Mouse (Mus musculus): ENCODE measurements at regions not wholly inside any gene's neighbourhood (a gene's known extent, or its start where the extent isn't known, plus 50 kb on each side); places are given as distances from the start of the nearest gene placed in this dataset.
"Not testable (repeated sequence)": the region's sequence is repeated elsewhere in the genome, so short reads cannot be mapped to it uniquely, and the experiment has no call there.

- DNase-seq (ENCODE audit: low spot score): no peak
- Histone ChIP-seq H3K4me3 (replicated peaks; ENCODE audit: low read length) (no peak overlapping the region), H3K27ac (replicated peaks; ENCODE audit: low read depth, low read length) (no peak overlapping the region), H3K4me2 (replicated peaks; ENCODE audit: low read depth, low read length, severe bottlenecking) (no peak overlapping the region), H3K27me3 (ENCODE audit: control insufficient read depth, insufficient read depth, low read length) (no peaks in the 10 kb centered on the region), H3K4me1 (ENCODE audit: control insufficient read depth, insufficient read depth, low read length) (0 out of 2 replicates have a peak, but pooled peaks cover 6% of the 10 kb centered on the region), H3K9ac (ENCODE audit: low read depth, low read length, severe bottlenecking) (no peak overlapping the region), H3K36me3 (ENCODE audit: control insufficient read depth, insufficient read depth, low read length) (no peaks in the 10 kb centered on the region), H3K9me3 (ENCODE audit: control insufficient read depth, low read length) (no peaks in the 10 kb centered on the region)
- ATAC-seq (ENCODE audit: low FRiP score, low read depth): no peak
- no peak for TF ChIP-seq POLR2A (IDR thresholded peaks at IDR 0.05; ENCODE audit: borderline replicate concordance, extremely low read depth, insufficient read depth, insufficient read length)
- 96% methylated on average over 2 of the region's 2 CpGs for WGBS
Measured at GRCm38 (mm10) chr2:78537574-78537973, 330.4 kb upstream of the Ube2e3 start.

- H3K4me2 ChIP-seq (replicated peaks; ENCODE audit: low read depth, low read length, severe bottlenecking); H3K4me3 ChIP-seq (replicated peaks; ENCODE audit: low read length); H3K36me3 ChIP-seq (ENCODE audit: control insufficient read depth, insufficient read depth, low read length); H3K27ac ChIP-seq (replicated peaks; ENCODE audit: low read depth, low read length); H3K27me3 ChIP-seq (ENCODE audit: control insufficient read depth, insufficient read depth, low read length); H3K9me3 ChIP-seq (ENCODE audit: control insufficient read depth, low read length); ATAC-seq (ENCODE audit: low FRiP score, low read depth); H3K4me1 ChIP-seq (ENCODE audit: control insufficient read depth, insufficient read depth, low read length); DNase-seq (ENCODE audit: low spot score); H3K9ac ChIP-seq (ENCODE audit: low read depth, low read length, severe bottlenecking): not testable (repeated sequence)
- WGBS: 98% methylated on average over 5 of the region's 5 CpGs
Measured at GRCm38 (mm10) chr2:78533881-78534280, 334.0 kb upstream of the Ube2e3 start.

- H3K36me3 ChIP-seq (ENCODE audit: control insufficient read depth, insufficient read depth, low read length): no peaks in the 10 kb centered on the region
- DNase-seq (ENCODE audit: low spot score) (no peak), ATAC-seq (ENCODE audit: low FRiP score, low read depth) (no peak)
- no peaks in the 10 kb centered on the region for H3K9me3 ChIP-seq (ENCODE audit: control insufficient read depth, low read length)
- TF ChIP-seq POLR2A (IDR thresholded peaks at IDR 0.05; ENCODE audit: borderline replicate concordance, extremely low read depth, insufficient read depth, insufficient read length): no peak
- no peak overlapping the region for H3K9ac ChIP-seq (ENCODE audit: low read depth, low read length, severe bottlenecking)
- H3K27ac ChIP-seq (replicated peaks; ENCODE audit: low read depth, low read length): no peak overlapping the region
- no peaks in the 10 kb centered on the region for H3K27me3 ChIP-seq (ENCODE audit: control insufficient read depth, insufficient read depth, low read length)
- H3K4me2 ChIP-seq (replicated peaks; ENCODE audit: low read depth, low read length, severe bottlenecking): no peak overlapping the region
- no peak overlapping the region for H3K4me3 ChIP-seq (replicated peaks; ENCODE audit: low read length)
- WGBS: 74% methylated on average over 2 of the region's 2 CpGs
- no peaks in the 10 kb centered on the region for H3K4me1 ChIP-seq (ENCODE audit: control insufficient read depth, insufficient read depth, low read length)
Measured at GRCm38 (mm10) chr2:78530535-78530934, 337.4 kb upstream of the Ube2e3 start.

GRCm38 (mm10) chr2:78520258-78521023 is 347.5 kb upstream of the Ube2e3 start:
- no peaks in the 10 kb centered on the region for H3K9me3 ChIP-seq (ENCODE audit: control insufficient read depth, low read length)
- H3K4me1 ChIP-seq (ENCODE audit: control insufficient read depth, insufficient read depth, low read length): no peaks in the 10 kb centered on the region
- TF ChIP-seq POLR2A (IDR thresholded peaks at IDR 0.05; ENCODE audit: borderline replicate concordance, extremely low read depth, insufficient read depth, insufficient read length): no peak
- no peak overlapping the region for H3K4me3 ChIP-seq (replicated peaks; ENCODE audit: low read length)
- ATAC-seq (ENCODE audit: low FRiP score, low read depth): no peak
- no peak overlapping the region for H3K27ac ChIP-seq (replicated peaks; ENCODE audit: low read depth, low read length)
- no peaks in the 10 kb centered on the region for H3K36me3 ChIP-seq (ENCODE audit: control insufficient read depth, insufficient read depth, low read length)
- H3K27me3 ChIP-seq (ENCODE audit: control insufficient read depth, insufficient read depth, low read length): no peaks in the 10 kb centered on the region
- WGBS: 88% methylated on average over 4 of the region's 4 CpGs
- H3K9ac ChIP-seq (ENCODE audit: low read depth, low read length, severe bottlenecking): no peak overlapping the region
- DNase-seq (ENCODE audit: low spot score): no peak
- no peak overlapping the region for H3K4me2 ChIP-seq (replicated peaks; ENCODE audit: low read depth, low read length, severe bottlenecking)

GRCm38 (mm10) chr2:78493115-78493514 is 374.8 kb upstream of the Ube2e3 start:
- Histone ChIP-seq H3K4me1 (ENCODE audit: control insufficient read depth, insufficient read depth, low read length) (no peaks in the 10 kb centered on the region), H3K27ac (replicated peaks; ENCODE audit: low read depth, low read length) (no peak overlapping the region), H3K4me2 (replicated peaks; ENCODE audit: low read depth, low read length, severe bottlenecking) (no peak overlapping the region), H3K9ac (ENCODE audit: low read depth, low read length, severe bottlenecking) (no peak overlapping the region), H3K27me3 (ENCODE audit: control insufficient read depth, insufficient read depth, low read length) (no peaks in the 10 kb centered on the region), H3K4me3 (replicated peaks; ENCODE audit: low read length) (no peak overlapping the region), H3K9me3 (ENCODE audit: control insufficient read depth, low read length) (no peaks in the 10 kb centered on the region), H3K36me3 (ENCODE audit: control insufficient read depth, insufficient read depth, low read length) (no peaks in the 10 kb centered on the region)
- no peak for ATAC-seq (ENCODE audit: low FRiP score, low read depth)
- no peak for DNase-seq (ENCODE audit: low spot score)
- no peak for TF ChIP-seq POLR2A (IDR thresholded peaks at IDR 0.05; ENCODE audit: borderline replicate concordance, extremely low read depth, insufficient read depth, insufficient read length)
